Mouse (Mus musculus): ENCODE measurements at regions not wholly inside any gene's neighbourhood (a gene's known extent, or its start where the extent isn't known, plus 50 kb on each side); places are given as distances from the start of the nearest gene placed in this dataset.
A peak's percentile ranks its signal among the peaks of the same experiment; 100 is the strongest.

DNA sequence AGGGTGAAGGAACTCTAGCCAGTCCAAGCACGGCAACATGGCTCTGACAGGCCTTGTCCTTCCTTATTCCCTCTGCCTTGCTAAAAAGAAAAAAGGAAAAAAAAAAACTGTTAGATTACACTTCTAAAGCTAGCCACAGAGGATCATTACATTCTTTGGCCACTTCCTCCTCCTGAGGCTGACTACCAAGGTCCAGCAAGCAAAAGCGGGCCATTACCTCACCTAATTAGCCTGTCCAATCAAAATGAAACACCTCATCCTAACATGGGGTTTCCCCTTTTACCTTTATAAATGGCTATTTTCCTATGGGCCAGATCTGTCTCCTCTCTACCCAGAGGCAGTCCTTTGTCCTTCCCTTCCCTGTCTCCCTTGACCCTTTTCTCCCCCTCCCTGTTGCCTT is 102.2 kb downstream of the Pih1h3b start:
- no peak for DNase-seq

DNA sequence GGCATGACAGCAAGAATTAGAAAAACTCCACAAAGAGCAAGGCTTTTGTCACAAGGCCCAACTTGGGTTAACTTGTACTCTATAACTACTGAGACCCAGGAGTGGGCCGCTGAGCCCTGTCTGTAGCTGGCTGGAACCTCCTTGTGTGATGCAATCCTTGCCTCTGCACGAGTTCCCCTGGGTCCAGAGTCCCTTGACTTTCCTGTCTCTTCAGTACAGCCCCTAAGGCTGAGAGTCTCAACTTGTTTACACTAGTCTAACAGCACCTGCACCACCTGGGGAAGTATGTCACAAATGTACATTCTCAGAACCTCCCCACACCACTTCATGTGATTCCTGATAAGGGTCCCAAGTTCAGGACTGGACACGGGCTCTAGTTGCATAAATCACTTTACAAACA is 103.3 kb downstream of the Pih1h3b start:
- DNase-seq, result no peak

DNA sequence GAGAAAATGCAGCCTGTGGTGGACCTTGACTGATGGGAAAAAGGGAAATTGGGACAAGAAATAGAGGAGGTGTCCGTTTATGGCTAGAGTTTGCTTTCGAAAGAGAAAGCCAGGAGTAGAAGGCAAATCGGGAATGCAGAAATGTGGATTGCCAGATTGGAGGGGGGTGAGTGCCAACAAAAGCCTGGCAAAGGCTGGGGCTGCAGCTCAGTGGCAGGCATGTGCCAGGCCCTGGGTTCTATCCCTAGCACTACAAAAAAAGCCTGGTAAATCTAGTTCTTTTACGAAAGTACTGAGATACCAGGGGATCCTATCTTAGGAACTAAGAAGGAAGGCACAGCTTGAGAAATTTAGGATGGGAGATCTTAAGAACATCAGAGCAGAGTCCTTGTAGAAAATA is 117.2 kb downstream of the Pih1h3b start:
- peak in 1 of 2 experiments; percentile 16 for DNase-seq

DNA sequence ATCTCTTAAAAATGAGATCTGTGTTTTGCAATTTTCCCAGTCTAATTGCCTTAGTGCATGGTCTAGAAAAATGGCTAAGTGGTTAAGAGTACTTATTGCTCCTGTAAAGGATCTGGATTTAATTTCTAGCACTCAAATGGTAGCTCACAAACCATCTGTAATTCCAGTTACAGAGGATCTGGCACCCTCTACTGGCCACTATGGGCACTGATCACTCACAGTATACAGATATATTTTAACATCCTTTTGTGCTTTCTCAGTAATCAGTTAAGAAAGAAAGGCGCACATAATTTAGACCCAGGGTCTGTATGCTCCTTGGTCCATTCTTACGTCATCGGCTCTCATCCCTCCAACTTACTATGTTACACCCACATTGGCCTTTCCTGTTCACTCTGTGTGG is 120.3 kb downstream of the Pih1h3b start:
- DNase-seq, result no peak

DNA sequence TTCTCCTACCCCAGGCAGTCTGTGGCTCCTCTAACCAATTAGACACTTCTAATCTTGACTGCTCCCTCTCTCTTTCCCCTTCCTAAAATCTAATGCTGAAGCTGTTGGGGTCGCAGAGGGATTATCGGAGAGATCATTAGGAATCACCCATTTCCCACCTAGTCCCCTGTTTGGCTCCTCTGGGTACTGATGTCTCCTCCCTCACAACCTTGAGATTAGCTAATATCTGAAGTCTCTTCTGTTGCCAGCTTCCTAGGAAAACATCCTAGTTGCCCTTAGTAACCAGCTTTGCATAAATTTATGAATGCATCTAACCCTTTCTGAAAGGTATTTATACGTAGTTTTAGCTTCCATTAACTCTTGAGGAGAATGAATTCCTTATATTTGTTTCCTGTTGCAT is 138.4 kb upstream of the Frmpd3 start:
- no peak for DNase-seq

DNA sequence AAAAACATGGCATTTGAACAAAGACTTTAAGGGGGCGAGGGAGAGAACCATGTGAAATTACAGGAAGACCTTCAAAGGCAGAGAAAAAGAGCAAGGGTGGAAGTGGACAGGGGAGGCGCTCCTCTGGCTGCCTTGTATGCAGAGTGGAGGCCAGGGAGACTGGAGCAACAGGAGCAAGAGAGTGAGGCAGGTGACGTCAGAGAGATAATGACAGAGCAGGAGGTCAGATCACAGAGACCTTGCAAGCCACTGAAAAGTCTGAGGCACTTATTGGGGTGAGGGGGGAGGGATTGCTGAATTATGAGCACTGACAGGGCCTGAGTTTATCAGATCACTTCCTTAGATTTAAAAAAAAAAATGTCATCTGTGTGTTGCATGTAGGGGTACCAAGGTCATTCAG is 133.3 kb upstream of the Frmpd3 start:
- no peak for DNase-seq

DNA sequence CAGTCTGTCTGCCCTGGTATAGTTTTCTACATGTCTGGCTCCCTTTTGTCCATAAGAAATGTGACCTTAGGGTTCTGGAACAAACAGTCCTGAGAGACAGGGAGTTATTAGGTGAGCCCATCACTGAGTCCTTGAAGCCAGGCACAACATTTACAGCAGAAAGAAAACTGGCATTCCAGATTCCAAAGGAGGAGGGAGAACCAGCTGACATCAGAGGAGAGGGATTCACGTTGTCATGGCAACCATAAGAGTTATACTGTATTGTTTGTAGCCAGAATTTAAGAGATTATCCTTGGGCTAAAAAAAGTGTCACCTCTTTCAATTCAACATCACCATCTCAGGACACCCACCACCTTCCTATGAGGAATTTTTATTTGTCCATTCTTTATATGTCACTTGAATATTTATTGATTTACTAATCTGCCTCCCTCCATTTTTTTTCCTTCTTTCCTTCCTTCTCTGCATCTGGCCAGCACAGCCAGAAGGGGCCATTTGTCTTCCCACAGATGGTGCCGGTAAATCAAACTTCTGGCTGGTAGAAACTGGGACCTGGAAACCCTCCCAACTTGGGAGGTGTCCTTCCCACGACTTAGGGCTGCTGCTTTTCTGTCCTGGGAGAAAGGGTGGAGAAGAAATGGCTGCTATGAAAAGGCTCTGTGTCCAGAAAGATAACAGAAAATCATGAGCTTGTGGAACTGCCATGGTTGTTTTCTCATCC is 129.3 kb upstream of the Frmpd3 start:
- no peak for DNase-seq

DNA sequence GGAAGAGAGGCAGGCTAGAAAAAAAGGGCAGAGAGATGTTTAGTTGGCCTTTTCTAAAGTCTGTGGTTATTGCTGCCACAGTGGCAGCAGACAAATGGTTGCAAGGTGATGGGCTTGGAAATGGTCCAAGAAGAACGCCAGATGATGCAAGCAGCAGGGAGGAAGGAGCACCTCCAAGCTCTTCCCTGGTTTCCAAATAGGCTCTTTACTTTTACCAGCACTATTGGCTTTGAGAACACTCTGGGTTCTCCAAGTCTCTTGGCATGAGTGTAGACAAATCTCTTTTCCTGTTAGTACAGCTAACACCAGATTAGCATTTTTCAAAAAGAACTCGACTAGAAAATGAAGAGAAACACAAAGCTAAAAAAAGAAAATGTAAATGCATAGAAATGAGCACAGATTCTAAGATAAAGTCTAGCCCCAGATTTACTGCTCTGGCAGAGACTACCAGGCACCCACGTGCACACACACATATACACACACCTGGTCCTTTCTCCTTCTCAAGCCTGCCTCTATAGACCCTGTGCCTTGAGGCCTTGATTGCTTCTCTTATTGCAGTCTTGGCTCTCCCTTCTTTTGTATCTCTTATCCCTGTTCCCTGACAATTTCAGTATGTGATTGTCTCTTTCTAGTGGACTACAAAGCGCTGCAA is 127.7 kb upstream of the Frmpd3 start:
- DNase-seq, result peak; percentile 6 to 17

DNA sequence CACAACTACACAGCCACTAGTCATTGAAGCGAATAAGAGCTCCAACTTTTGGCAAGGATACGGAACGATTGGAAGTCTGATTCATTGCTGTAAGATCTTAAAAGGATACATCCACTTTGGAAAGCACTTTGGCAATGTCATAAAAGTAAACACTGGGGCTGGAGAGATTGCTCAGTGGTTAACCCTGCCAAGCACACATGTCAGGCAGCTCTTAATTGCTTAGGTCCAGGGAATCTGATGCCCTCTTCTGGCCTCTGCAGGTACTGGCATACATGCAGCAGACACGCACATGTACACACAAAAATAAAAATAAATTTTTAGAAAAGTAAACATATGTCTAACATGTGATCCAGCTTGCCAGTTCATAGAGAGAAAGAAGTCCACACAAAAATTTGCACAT is 86.3 kb upstream of the Frmpd3 start:
- no peak for DNase-seq

DNA sequence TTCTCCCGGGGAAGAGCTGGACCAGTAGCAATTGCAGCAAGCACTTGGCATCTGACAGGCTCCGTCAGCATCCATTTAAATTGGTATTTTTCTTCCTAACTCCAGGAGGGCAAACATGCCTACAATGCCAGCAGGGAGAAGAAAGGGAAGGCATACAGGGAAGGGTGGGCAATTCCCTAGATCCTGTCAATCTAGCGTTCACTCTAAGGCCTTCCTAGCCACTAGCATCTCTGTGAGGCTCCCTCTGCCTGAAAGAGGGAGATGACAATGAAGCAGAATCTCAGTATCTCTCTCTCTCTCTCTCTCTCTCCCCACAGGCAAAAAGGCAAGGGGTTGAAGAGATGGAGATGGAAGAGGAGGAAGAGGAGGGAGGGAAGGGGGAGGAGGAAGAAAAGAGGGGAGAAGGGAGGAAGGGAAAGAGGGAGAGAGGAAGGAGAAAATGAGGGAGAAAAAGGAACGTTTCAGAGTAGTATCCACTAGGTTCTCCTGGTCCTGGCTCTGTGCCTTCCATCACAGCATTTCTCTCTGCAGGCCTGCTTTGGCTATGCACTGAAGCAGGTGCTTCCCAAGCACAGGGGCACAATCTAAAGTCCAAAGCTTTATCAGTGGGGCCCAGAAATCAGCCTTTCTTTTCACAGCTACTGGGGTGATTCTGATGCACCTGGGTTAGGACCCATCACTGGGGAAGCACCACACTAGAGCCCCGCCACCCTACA is 72.2 kb upstream of the Frmpd3 start:
- no peak for DNase-seq

DNA sequence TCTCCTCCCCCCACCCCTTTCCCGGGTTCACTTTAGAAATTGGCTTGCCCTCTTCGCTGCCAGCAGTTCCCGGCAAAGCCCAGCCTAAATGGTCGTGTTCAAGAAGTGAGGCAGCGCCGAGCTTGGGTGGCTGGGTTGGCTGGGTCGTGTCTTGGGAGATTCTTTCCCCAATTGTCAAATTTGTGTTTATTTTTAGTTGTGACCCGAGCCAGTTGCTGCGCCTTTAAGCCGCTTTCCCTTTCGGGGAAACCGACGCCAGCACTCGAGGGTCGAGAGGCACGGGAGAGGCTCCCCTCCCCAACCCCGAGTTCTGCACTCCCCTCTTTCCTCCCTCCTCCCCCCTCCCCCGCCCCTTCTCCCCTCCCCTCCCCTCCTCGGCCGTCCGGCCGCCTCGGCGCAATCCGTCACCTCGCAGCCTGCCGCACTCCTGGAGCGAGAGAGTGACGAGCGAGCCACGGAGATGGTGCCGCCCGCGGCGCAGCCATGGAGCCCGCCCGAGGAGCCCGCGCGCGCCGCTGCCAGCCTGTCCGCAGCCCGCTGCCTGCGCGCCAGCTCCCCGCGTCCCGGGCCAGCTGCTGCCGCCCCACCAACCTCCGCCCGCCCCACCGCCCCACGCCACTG is 64.6 kb upstream of the Frmpd3 start:
- no peak for DNase-seq

DNA sequence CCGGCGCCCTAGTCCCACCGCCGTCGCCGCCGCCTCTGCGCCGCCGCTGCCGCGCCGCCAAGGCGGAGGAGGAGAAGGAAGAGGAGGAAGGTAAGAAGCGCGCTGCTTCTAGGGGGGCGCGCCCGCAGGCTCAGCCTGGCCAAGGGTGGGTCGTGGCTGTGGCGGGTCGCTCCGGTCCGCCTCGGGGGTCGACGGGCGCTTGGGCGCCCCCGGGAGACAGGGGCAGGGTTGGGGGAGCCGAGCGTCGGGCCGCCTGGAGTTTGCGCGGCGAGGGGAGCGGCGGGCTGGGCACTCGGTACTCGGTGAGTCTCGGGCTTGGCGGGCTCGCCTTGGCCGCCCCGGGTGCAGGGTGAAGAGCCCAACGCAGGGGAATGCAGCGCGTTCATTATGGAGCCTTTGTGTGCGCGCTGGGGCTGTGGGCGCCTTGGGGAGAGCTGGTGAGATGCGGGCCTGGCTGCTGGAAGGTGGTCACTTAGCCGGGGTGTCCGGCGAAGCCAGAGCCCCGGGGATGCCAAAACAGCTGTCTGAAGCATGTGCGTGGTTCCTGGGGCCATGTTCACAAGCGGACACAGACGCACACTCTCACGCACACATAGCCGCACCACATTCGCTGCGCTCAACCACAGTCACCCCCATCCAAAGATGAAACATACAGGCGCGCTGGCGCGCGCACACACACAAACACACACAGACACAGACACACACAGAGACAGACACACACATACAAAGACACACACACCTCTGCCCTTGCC is 63.9 kb upstream of the Frmpd3 start:
- DNase-seq, result no peak

DNA sequence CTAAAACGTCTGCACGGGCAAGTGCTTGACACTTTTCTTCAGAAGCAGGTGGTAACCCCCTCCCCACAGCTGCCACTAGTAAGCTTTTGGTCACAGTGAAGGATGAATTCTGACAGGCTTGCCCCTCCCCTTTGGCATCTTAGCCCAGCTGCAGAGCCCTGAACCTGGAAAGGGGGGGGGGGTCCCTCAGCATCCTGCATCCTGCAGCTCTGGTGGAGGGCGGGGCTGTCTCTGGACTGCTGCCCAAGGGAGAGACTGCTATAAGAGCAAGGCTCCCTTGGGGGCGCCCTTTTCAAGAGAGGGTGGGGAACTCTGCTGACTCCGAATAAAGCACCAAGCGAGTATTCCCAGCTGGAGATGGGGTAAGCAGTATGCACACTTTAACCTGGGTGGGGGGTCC is 62.8 kb upstream of the Frmpd3 start:
- DNase-seq, result no peak

DNA sequence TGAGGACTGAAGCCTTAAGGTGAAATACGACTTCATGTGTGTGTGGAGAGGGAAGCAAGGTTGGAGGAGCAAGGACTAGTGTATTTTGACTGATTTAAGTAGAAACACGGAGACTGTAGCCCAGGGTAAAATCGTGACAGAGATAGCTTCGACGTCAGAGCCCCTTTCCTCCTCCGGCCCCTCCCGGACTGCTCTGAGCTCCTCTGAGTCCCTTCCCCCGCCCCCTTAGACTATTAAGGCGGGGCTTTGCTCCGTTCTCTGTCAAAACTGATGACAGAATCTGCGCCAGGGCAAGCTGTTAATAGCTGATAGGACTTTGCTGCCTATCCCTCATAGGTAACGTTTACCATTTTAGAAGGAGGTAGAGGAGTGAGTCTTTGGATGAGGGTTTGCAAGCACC is 62.0 kb upstream of the Frmpd3 start:
- DNase-seq, result no peak

Measured in cerebellum, postnatal 36 days (tissue).